Mouse (Mus musculus): ENCODE data around the gene Gm20824. TPM values are rescaled to one million over a fixed set of nuclear protein-coding genes. Genes with fewer than 3 reads are reported as not detected.
"Not testable (repeated sequence)": the region's sequence is repeated elsewhere in the genome, so short reads cannot be mapped to it uniquely, and the experiment has no call there.

Gene Gm20824
- polyA plus RNA-seq (2012; rRNA removed) (not detected in 2 replicates), polyA plus RNA-seq (2014; fragmentation: Nextera tagmentation; extraction: Ambion mirVana) (not detected in 2 replicates)

DNA sequence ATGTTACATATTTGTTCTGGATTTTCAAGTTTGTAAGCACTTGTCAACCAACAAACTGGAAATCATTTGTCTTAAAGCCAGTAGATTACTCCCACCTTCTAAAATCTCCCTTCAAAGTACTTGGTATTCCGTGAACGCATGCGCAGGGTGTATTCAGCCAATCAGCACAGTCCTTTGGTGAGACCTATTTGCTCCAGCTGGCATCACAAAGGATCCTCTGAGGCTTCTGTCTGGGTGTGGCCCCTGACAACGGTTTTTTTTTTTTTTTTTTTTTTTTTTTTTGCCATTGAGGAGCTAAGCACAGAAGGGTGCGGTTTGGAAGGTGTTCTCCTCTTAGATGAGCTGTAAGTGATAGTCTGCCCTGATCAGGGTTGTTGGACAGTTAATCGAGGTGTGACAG, at the start of gene Gm20824:
Gm20824 (plus strand) TSS at position 301 of the 400 bp plus-strand sequence.
- not testable (repeated sequence) for H3K9ac ChIP-seq (replicated peaks); ATAC-seq (ENCODE audit: insufficient read depth); DNase-seq (ENCODE audit: low read depth in 3 of 3, low spot score in 3 of 3); H3K27ac ChIP-seq; H3K4me2 ChIP-seq (ENCODE audit: low read depth); H3K4me1 ChIP-seq (replicated peaks; ENCODE audit: control insufficient read depth in 2 of 2, insufficient read depth in 2 of 2, low read length in 1 of 2); H3K36me3 ChIP-seq (replicated peaks; ENCODE audit: control insufficient read depth, insufficient read depth, low read depth); H3K27me3 ChIP-seq (ENCODE audit: control insufficient read depth, insufficient read depth, low read length); H3K4me3 ChIP-seq (ENCODE audit: insufficient read depth in 1 of 2, low read depth in 2 of 2, low read length in 2 of 2); H3K9me3 ChIP-seq (ENCODE audit: control insufficient read depth, low read length)
- no CpG with 5 or more reads among the region's 6 CpGs for WGBS (ENCODE audit: insufficient replicate concordance)

Other genes with a start within 250 kb of the Gm20824 start
- not detected in 2 replicates for gene Gm20825, start 186.4 kb upstream of the Gm20824 start, polyA plus RNA-seq (2012; rRNA removed)
- not detected in 2 replicates for gene Gm20825, start 186.4 kb upstream of the Gm20824 start, polyA plus RNA-seq (2014; fragmentation: Nextera tagmentation; extraction: Ambion mirVana)